Mouse (Mus musculus) urinary bladder, adult 18-20 months (tissue): ENCODE data around the gene Vmn1r78.
"Not testable (repeated sequence)": the region's sequence is repeated elsewhere in the genome, so short reads cannot be mapped to it uniquely, and the experiment has no call there.

Experiments
- DNase-seq, 2 experiments: peaks; one replicate each; pipeline ENCODE4 v3.0.0; 2022; ENCODE audit warnings: low spot score in 2 of 2, mixed read lengths in 2 of 2

Gene Vmn1r78

DNA sequence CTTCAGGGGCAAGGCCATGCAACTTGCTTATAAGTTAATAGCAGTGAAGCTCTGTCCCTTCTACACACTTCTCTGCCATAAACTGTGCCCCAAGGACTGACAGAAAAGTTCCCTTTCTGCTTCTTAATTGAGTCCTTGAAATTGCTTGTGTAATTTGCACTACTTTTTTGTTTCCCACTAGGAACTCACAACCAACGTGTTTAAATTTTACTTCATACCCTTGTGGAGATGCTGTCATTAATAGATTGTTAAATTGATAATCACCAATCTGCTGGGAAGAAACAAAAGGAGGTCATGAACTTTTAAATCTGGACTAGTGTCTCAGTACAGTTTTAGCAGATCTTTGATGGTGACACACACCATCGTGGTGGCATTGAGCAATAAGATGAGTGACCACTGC lies at the start of gene Vmn1r78:
Gene Vmn1r78 (plus strand): TSS at position 301 of the 400 bp plus-strand sequence.
- no peak for DNase-seq

DNA sequence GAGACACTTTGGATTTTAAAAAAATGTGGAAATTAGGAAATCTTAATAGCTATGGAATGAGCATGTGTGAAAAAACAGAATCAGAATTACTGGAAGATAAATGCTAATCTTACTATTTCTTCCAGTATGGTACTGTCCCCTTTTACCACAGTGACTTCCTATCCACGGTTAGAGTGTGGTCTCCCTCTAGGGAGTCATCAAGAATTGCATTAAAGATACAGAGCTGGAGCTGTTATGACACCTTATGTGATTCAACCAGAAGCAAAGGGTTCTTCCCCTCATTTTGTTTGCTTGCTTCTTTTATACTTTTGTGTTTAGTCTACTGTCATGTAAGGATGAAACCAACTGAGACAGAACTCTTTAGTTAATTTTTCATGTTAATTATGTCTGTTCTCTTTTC lies 6.4 kb downstream of the Vmn1r78 start:
- DNase-seq, result not testable (repeated sequence)

DNA sequence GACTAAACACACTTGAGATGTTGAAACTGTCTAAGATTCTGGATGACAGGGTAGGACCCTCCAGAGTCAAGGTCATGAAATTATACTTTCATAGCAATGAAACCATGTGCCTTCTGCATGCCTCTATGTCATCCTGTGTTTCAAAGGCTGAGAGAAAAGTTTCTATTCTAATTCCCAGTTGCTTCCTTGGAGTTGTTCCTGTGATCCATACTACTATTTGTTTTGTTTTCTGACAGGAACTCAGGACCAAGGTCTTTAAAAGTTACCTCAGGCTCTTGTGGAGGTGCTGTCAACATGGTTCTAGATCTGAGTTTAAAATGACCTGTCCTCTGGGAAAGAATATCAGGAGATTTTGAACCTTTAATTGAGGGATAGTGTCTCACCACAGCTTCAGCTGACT lies 20.9 kb downstream of the Vmn1r78 start, which contains the start of gene Vmn1r79:
Gene Vmn1r79 (plus strand): TSS at position 301 of the 400 bp plus-strand sequence.
- DNase-seq, result not testable (repeated sequence)

GRCm38 (mm10) chr7:12172926-12173325 lies 22.9 kb downstream of the Vmn1r78 start:
- DNase-seq, result not testable (repeated sequence)

DNA sequence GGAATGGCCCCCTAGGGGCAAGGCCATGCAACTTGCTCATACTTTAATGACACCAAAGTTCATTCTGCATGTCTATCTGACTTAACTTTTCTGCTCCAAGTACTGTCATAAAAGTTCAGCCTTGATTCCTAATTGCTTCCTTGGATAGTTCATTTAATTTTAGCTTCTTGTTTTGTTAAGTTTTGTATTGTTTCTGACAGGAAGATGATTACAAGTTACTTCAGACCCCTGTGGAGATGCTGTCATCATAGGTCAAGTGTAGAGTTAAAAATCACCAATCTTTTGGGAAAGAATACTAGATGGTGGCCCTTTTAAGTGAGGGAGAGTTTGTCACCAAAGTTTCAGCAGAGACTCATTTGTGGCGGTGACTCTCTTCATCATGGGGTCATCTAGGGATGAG lies 38.9 kb downstream of the Vmn1r78 start, which contains the start of gene Vmn1r80:
Gene Vmn1r80 (plus strand): TSS at position 301 of the 400 bp plus-strand sequence.
- DNase-seq, result no peak

- no peak for DNase-seq
Measured at GRCm38 (mm10) chr7:12204141-12204540, 54.1 kb downstream of the Vmn1r78 start.
